Mouse (Mus musculus) myocyte (in vitro differentiated cells): ENCODE data around the gene Farsa.

Experiments
- MYOD1 ChIP-seq, 3 experiments: IDR thresholded peaks; one replicate each; pipeline ENCODE4 v1.6.1; 2011; ENCODE audit warnings: control low read depth in 2 of 3, low read depth in 2 of 3, mild to moderate bottlenecking in 2 of 3, moderate library complexity in 1 of 3; ENCODE audit not compliant: insufficient read length in 2 of 3, control insufficient read depth in 1 of 3
- MYOG ChIP-seq, 3 experiments: IDR thresholded peaks; one replicate each; pipeline ENCODE4 v1.6.1; 2011; ENCODE audit warnings: control low read depth in 2 of 3, low read depth in 2 of 3, mild to moderate bottlenecking in 2 of 3; ENCODE audit not compliant: insufficient read length in 2 of 3, control insufficient read depth in 1 of 3, insufficient read depth in 1 of 3
- POLR2A ChIP-seq: IDR thresholded peaks from one replicate; pipeline ENCODE4 v1.6.1; 2011; ENCODE audit warnings: low read depth, mild to moderate bottlenecking, control low read depth, moderate library complexity; ENCODE audit not compliant: insufficient read length

- TF ChIP-seq POLR2A = no peak
- TF ChIP-seq MYOD1 (IDR thresholded peaks at IDR 0.05; ENCODE audit: control insufficient read depth in 1 of 3, insufficient read length in 2 of 3, low read depth in 2 of 3) = no peak
- TF ChIP-seq MYOG (IDR thresholded peaks at IDR 0.05; ENCODE audit: control insufficient read depth in 1 of 3, insufficient read depth in 1 of 3, insufficient read length in 2 of 3, low read depth in 2 of 3) = no peak
Observed at GRCm38 (mm10) chr8:84837912-84838470, 18.8 kb upstream of the Farsa start.
